Comparison of ENCODE assay signal across 31 mouse cellular contexts in the genomic region with DNA sequence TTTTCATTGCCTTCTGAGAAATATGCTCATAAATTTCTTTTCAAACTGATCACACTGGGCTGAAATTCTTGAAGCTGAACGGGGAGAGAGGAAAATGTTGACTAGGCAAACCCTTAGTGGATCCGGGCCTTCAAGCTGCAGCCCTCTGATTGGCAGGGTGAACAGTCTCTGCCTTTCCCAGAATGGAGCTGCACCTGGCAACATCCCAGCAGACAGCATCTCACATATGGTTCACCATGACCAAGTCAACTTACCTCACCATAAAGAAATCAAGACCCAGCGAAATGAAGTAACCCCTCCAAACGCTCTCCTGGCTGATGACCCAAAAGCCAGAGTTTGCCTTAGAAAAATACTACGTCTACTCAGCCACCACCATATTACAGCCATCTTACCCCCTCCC. TPM values are rescaled to one million over a fixed set of nuclear protein-coding genes. Genes with fewer than 3 reads are reported as not detected.
DNase-seq lines count a peak whose midpoint lies in the region; ATAC-seq and TF ChIP-seq lines count a peak whose summit lies in the region.
"Had no signal": no experiment of that assay in that cellular context is flagged by ENCODE, and none has a peak within 500 bp of the region (broad histone marks: within the 10 kb centered on the region; RNA-seq: fewer than 3 reads in every experiment).

No protein-coding gene starts in this region.

- 0 out of 2 replicates have a peak overlapping the region, but pooled peaks have one; percentile 60 for H3K27ac ChIP-seq in cerebellum, adult 2 months (ENCODE audit: insufficient read depth, low read length)
- no peak overlapping the region for H3K27ac ChIP-seq in heart, embryonic 10.5 days
- no peak overlapping the region for H3K27ac ChIP-seq in limb, embryonic 10.5 days
- H3K27ac ChIP-seq in heart, adult 2 months = no peak overlapping the region
- H3K27ac ChIP-seq: embryonic facial prominence, embryonic 10.5 days; embryonic facial prominence, embryonic 13.5 days; forebrain, embryonic 12.5 days; forebrain, embryonic 15.5 days; heart, embryonic 15.5 days; hindbrain, embryonic 10.5 days; hindbrain, embryonic 13.5 days; intestine, embryonic 15.5 days had no signal

- peak; percentile 55 to 69 for DNase-seq in cerebellum, adult 2 months
- peak; percentile 44 for DNase-seq in heart, adult 11 months
- no peak for DNase-seq in heart, embryonic 10.5 days (ENCODE audit: low spot score)
- DNase-seq in cerebellum, postnatal 14 days = peak; percentile 47 to 48
- peak; percentile 12 for DNase-seq in limb, embryonic 10.5 days (ENCODE audit: low spot score)
- DNase-seq in lung, postnatal 14 days = no peak
- no peak for DNase-seq in heart, adult 2 months
- DNase-seq: adrenal gland, postnatal 10 days; adrenal gland, postnatal 36 days; B cell, adult 2 months; embryo, embryonic 11 days; gastrocnemius, postnatal 25 days; heart, postnatal 10 days; heart, postnatal 36 days; kidney, adult 11 months; kidney, adult 8-10 months had no signal

- H3K9ac ChIP-seq in heart, adult 2 months (ENCODE audit: low read depth, low read length) = no peak overlapping the region
- H3K9ac ChIP-seq: embryonic facial prominence, embryonic 13.5 days; forebrain, embryonic 12.5 days; forebrain, embryonic 15.5 days; heart, embryonic 12.5 days; heart, embryonic 15.5 days; hindbrain, embryonic 13.5 days; intestine, embryonic 15.5 days had no signal

- no peak for TF ChIP-seq EP300 in heart, adult 2 months (IDR thresholded peaks at IDR 0.05; ENCODE audit: insufficient read depth, low read depth, low read length)

- ATAC-seq in cerebellum, adult (ENCODE audit: insufficient number of reproducible peaks, low FRiP score, low TSS enrichment) = no peak
- ATAC-seq: forebrain, embryonic 15.5 days; hindbrain, embryonic 16.5 days; intestine, embryonic 15.5 days; Patski had no signal

- H3K4me3 ChIP-seq in cerebellum, adult 2 months (replicated peaks; ENCODE audit: insufficient read depth, low read depth, low read length) = no peak overlapping the region
- H3K4me3 ChIP-seq in heart, embryonic 10.5 days = no peak overlapping the region
- H3K4me3 ChIP-seq in limb, embryonic 10.5 days = no peak overlapping the region
- no peak overlapping the region for H3K4me3 ChIP-seq in heart, adult 2 months
- H3K4me3 ChIP-seq: embryonic facial prominence, embryonic 10.5 days; embryonic facial prominence, embryonic 13.5 days; erythroblast, embryonic 14.5 days; forebrain, embryonic 12.5 days; forebrain, embryonic 15.5 days; heart, embryonic 12.5 days; heart, embryonic 15.5 days; hindbrain, embryonic 10.5 days; hindbrain, embryonic 13.5 days; intestine, embryonic 15.5 days had no signal

- H3K9me3 ChIP-seq in heart, embryonic 10.5 days = no peaks in the 10 kb centered on the region
- no peaks in the 10 kb centered on the region for H3K9me3 ChIP-seq in limb, embryonic 10.5 days (replicated peaks)
- H3K9me3 ChIP-seq: embryonic facial prominence, embryonic 10.5 days; embryonic facial prominence, embryonic 13.5 days; forebrain, embryonic 12.5 days; forebrain, embryonic 15.5 days; heart, embryonic 12.5 days; heart, embryonic 15.5 days; hindbrain, embryonic 10.5 days; hindbrain, embryonic 13.5 days; intestine, embryonic 15.5 days had no signal

- peaks cover 23% of the 10 kb centered on the region for H3K4me1 ChIP-seq in cerebellum, adult 2 months (ENCODE audit: control insufficient read depth, insufficient read depth, low read length)
- peaks cover 1% of the 10 kb centered on the region for H3K4me1 ChIP-seq in heart, embryonic 10.5 days
- H3K4me1 ChIP-seq in limb, embryonic 10.5 days = peaks cover under 1% of the 10 kb centered on the region; the same call in 1 of the 2 replicates
- no peaks in the 10 kb centered on the region; the same call in 1 of the 2 replicates for H3K4me1 ChIP-seq in heart, adult 2 months (ENCODE audit: control insufficient read depth, insufficient read depth, low read length)
- H3K4me1 ChIP-seq: forebrain, embryonic 12.5 days; heart, embryonic 12.5 days; heart, embryonic 15.5 days; intestine, embryonic 15.5 days had no signal

- H3K79me2 ChIP-seq in heart, adult 2 months (replicated peaks; ENCODE audit: control insufficient read depth, insufficient read depth, low read length) = 0 out of 2 replicates have a peak, but pooled peaks cover 2% of the 10 kb centered on the region

- H3K36me3 ChIP-seq in heart, embryonic 10.5 days = no peaks in the 10 kb centered on the region
- no peaks in the 10 kb centered on the region for H3K36me3 ChIP-seq in limb, embryonic 10.5 days
- H3K36me3 ChIP-seq in heart, adult 2 months (ENCODE audit: control insufficient read depth, insufficient read depth, low read length) = no peaks in the 10 kb centered on the region
- H3K36me3 ChIP-seq: embryonic facial prominence, embryonic 10.5 days; embryonic facial prominence, embryonic 13.5 days; forebrain, embryonic 12.5 days; forebrain, embryonic 15.5 days; G1E; heart, embryonic 12.5 days; heart, embryonic 15.5 days; hindbrain, embryonic 10.5 days; hindbrain, embryonic 13.5 days; intestine, embryonic 15.5 days had no signal

- intact Hi-C loops in heart, adult 2 months (cut with DNase I) = no loop called here

- no peak for TF ChIP-seq POLR2A in cerebellum, adult 2 months (IDR thresholded peaks at IDR 0.05; ENCODE audit: borderline replicate concordance, insufficient read depth, low read length)
- no peak for TF ChIP-seq POLR2A in heart, adult 2 months (IDR thresholded peaks at IDR 0.05; ENCODE audit: insufficient read depth, low read depth, low read length)

- WGBS in cerebellum, adult 2 months = 36% methylated on average over 5 of the region's 5 CpGs
- 89% methylated on average over 5 of the region's 5 CpGs for WGBS in heart, embryonic 10.5 days
- WGBS in limb, embryonic 10.5 days = 92% methylated on average over 5 of the region's 5 CpGs
- WGBS in heart, adult 2 months = 92% methylated on average over 5 of the region's 5 CpGs

- no peak for TF ChIP-seq CTCF in cerebellum, adult 2 months (IDR thresholded peaks at IDR 0.05; ENCODE audit: borderline replicate concordance, insufficient read depth, low read depth, low read length)
- no peak for TF ChIP-seq CTCF in heart, adult 2 months (IDR thresholded peaks at IDR 0.05)

- H3K27me3 ChIP-seq in cerebellum, adult 2 months (ENCODE audit: control insufficient read depth, insufficient read depth, low read length) = no peaks in the 10 kb centered on the region
- H3K27me3 ChIP-seq in heart, embryonic 10.5 days (ENCODE audit: insufficient read depth, poor library complexity, severe bottlenecking) = peaks cover 27% of the 10 kb centered on the region
- H3K27me3 ChIP-seq in limb, embryonic 10.5 days (ENCODE audit: low read depth, poor library complexity, severe bottlenecking) = peaks cover 32% of the 10 kb centered on the region
- peaks cover under 1% of the 10 kb centered on the region; the same call in 1 of the 2 replicates for H3K27me3 ChIP-seq in heart, adult 2 months (ENCODE audit: control insufficient read depth, insufficient read depth, low read length)
- H3K27me3 ChIP-seq: CH12.LX had no signal

RNA-seq across cellular contexts. Expression of gene Zfp385b, which starts 8.7 kb away (rescaled TPM):
- polyA plus RNA-seq in cerebellum, adult 2 months (2012; rRNA removed) = 66.9 and 77.4 TPM in 2 replicates
- polyA plus RNA-seq in heart, embryonic 10.5 days (2016; fragmentation: Nextera tagmentation; extraction: Ambion mirVana) = 2.6 and 3.2 TPM in 2 replicates
- polyA plus RNA-seq in limb, embryonic 10.5 days (2016; fragmentation: Nextera tagmentation; extraction: Ambion mirVana) = 0.43 and 0.71 TPM in 2 replicates
- 1 to 10 TPM; 7.3 to 7.9 TPM for total RNA-seq in heart, adult 2 months (2021)
- polyA plus RNA-seq in heart, adult 2 months (2012; rRNA removed) = 8.2 and 10.0 TPM in 2 replicates
- total RNA-seq: CH12.LX had no signal
- polyA plus RNA-seq: erythroblast, embryonic 14.5 days; G1E had no signal

Comparison
In these comparisons a context has a peak if more than half of its experiments do, and no peak if none do; other contexts are left out.
1. DNase-seq: peak in cerebellum, adult 2 months (2 of 2), heart, adult 11 months (single experiment), cerebellum, postnatal 14 days (2 of 2) and limb, embryonic 10.5 days (single experiment); none in heart, embryonic 10.5 days (single experiment), lung, postnatal 14 days (single experiment) and heart, adult 2 months (0 of 2).